Mouse (Mus musculus) lung, adult 2 months (tissue): ENCODE results near the gene Peg10.

ENCODE experiments used
- CTCF ChIP-seq: fragments of 200-500 bp; IDR thresholded peaks from 2 replicates; pipeline ENCODE4 v1.5.1; 2011; ENCODE audit warnings: mild to moderate bottlenecking, low read length, control low read depth; ENCODE audit not compliant: insufficient read depth
- POLR2A ChIP-seq: fragments of 200-500 bp; IDR thresholded peaks from 2 replicates; pipeline ENCODE4 v1.6.1; 2011; ENCODE audit warnings: low read depth, mild to moderate bottlenecking, control low read depth, low read length, borderline replicate concordance; ENCODE audit errors: extremely low read depth

DNA sequence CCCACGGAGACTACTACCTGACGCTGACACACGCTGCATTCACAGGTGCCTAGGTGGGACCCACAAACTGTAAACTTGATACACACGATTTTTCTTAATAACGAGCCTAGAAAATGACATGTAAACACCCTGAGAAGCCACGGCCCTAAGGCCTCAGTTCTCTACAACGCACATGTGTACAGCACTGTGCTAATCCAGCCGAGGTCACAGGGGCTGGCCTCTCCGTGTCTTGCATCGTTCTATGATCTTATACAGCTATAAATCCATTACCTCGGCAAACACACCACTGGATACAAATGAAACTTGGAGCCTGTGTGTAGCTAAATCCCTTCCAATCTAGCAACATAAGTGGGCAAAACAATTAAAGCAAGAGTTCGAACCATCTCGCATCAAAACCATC, 24.4 kb upstream of the Peg10 start:
- TF ChIP-seq CTCF (no peak), POLR2A (no peak)
